ENCODE assay signal across 8 mouse cellular contexts in the genomic region with DNA sequence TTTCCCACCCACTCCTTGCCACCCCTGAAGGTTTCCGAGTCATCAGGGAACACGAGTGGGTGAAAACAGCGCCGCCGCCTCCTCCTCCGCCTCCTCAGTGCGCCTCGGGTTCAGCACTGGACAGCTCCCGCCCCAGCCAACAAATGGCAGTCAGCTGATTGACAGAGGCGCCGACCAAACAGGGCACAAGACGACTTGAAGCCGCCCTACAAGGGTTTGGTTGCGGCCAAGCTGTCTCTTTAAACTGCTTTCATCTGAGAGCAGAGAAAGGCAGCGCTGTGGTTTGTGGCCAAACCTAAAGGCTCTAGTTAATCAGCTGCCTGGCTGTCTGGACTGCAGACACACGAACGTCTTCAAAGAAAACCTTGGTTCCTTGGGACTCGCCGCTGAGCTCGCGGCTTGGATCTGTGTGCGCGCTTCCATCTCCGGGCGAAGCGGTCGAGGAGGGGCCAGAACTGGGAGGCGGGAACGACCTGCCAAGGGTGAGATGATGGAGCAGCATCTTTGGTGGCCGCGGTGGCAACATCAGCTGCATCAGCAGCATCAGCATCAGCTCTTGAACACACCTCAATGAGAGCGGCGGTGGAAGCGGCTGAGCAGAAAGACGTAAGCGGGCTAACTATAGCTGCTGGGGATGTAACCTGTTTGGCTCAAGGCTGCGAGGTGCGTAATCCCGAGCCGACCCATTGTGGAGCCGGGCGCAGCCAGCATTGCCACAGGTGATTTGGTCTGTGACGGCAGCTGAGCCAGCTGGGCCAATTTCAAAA. TPM values are rescaled to one million over a fixed set of nuclear protein-coding genes. Genes with fewer than 3 reads are reported as not detected.
A peak's percentile ranks its signal among the peaks of the same experiment; 100 is the strongest.
DNase-seq lines count a peak whose midpoint lies in the region; ATAC-seq lines count a peak whose summit lies in the region.

A gene (plus strand): TSS at position 198 of the 767 bp plus-strand sequence.

- peak within 1 kb of the TSS; percentile 70 for H3K9ac ChIP-seq in forebrain, embryonic 16.5 days (replicated peaks; ENCODE audit: low read depth, low read length)
- no peak within 1 kb of the TSS for H3K9ac ChIP-seq in liver, embryonic 13.5 days
- peak within 1 kb of the TSS; percentile 59 for H3K9ac ChIP-seq in neural tube, embryonic 15.5 days (replicated peaks)

- no peaks in the 10 kb centered on the region for H3K36me3 ChIP-seq in forebrain, embryonic 16.5 days (ENCODE audit: control insufficient read depth, insufficient read depth)
- no peaks in the 10 kb centered on the region for H3K36me3 ChIP-seq in liver, embryonic 13.5 days
- H3K36me3 ChIP-seq in neural tube, embryonic 15.5 days = no peaks in the 10 kb centered on the region

- peaks cover 16% of the 10 kb centered on the region for H3K4me1 ChIP-seq in forebrain, embryonic 16.5 days (replicated peaks; ENCODE audit: control insufficient read depth, insufficient read depth, low read length)
- no peaks in the 10 kb centered on the region for H3K4me1 ChIP-seq in liver, embryonic 13.5 days (replicated peaks)
- peaks cover 29% of the 10 kb centered on the region for H3K4me1 ChIP-seq in neural tube, embryonic 15.5 days

- H3K27ac ChIP-seq in forebrain, embryonic 16.5 days (ENCODE audit: low read length) = peak within 1 kb of the TSS; percentile 76
- no peak within 1 kb of the TSS for H3K27ac ChIP-seq in liver, embryonic 13.5 days
- peak within 1 kb of the TSS; percentile 87 for H3K27ac ChIP-seq in neural tube, embryonic 15.5 days (replicated peaks)

- DNase-seq in ES-CJ7 (ENCODE audit: low read depth, low spot score) = peak; percentile 91
- peak; percentile 95 for DNase-seq in cerebellum, adult 11-12 months
- peak; percentile 2 for DNase-seq in heart, postnatal 25 days (ENCODE audit: low spot score)
- peak; percentile 96 to 97 for DNase-seq in kidney, postnatal 4 days
- peak; percentile 19 for DNase-seq in liver, embryonic 13.5 days
- peak; percentile 32 for DNase-seq in urinary bladder, postnatal 10 days (ENCODE audit: low spot score)

- H3K4me3 ChIP-seq in forebrain, embryonic 16.5 days (replicated peaks; ENCODE audit: low read length) = peak within 1 kb of the TSS; percentile 75
- H3K4me3 ChIP-seq in liver, embryonic 13.5 days (replicated peaks) = no peak within 1 kb of the TSS
- H3K4me3 ChIP-seq in neural tube, embryonic 15.5 days (replicated peaks) = peak within 1 kb of the TSS; percentile 62

- H3K9me3 ChIP-seq in forebrain, embryonic 16.5 days (ENCODE audit: control insufficient read depth, low read length) = no peaks in the 10 kb centered on the region
- no peaks in the 10 kb centered on the region for H3K9me3 ChIP-seq in liver, embryonic 13.5 days (replicated peaks)
- H3K9me3 ChIP-seq in neural tube, embryonic 15.5 days (replicated peaks) = no peaks in the 10 kb centered on the region

- peak within 1 kb of the TSS; percentile 95 for H3K4me2 ChIP-seq in forebrain, embryonic 16.5 days (ENCODE audit: low read length)
- peak within 1 kb of the TSS; percentile 39 for H3K4me2 ChIP-seq in liver, embryonic 13.5 days
- peak within 1 kb of the TSS; percentile 74 for H3K4me2 ChIP-seq in neural tube, embryonic 15.5 days

- under 1% methylated on average over 43 of the region's 43 CpGs for WGBS in forebrain, embryonic 16.5 days
- 6% methylated on average over 43 of the region's 43 CpGs for WGBS in liver, embryonic 13.5 days (ENCODE audit: insufficient replicate concordance)
- WGBS in neural tube, embryonic 15.5 days = 2% methylated on average over 43 of the region's 43 CpGs

- intact Hi-C loops in heart, postnatal 25 days (cut with DNase I) = no loop called here

- ATAC-seq in forebrain, embryonic 16.5 days = peak; percentile 99
- 0 out of 2 replicates have a peak, but pooled peaks have one; percentile 45 for ATAC-seq in liver, embryonic 13.5 days (ENCODE audit: low read depth)
- peak; percentile 98 for ATAC-seq in neural tube, embryonic 15.5 days (ENCODE audit: low FRiP score)

- peaks cover 13% of the 10 kb centered on the region for H3K27me3 ChIP-seq in forebrain, embryonic 16.5 days (replicated peaks; ENCODE audit: control insufficient read depth, insufficient read depth, low read length)
- H3K27me3 ChIP-seq in liver, embryonic 13.5 days = peaks cover 21% of the 10 kb centered on the region
- H3K27me3 ChIP-seq in neural tube, embryonic 15.5 days (replicated peaks) = peaks cover 11% of the 10 kb centered on the region

RNA-seq across cellular contexts. Expression of the gene that starts here (rescaled TPM):
- 1.6 and 2.4 TPM in 2 replicates for polyA plus RNA-seq in forebrain, embryonic 16.5 days (2015; fragmentation: Nextera tagmentation; extraction: Ambion mirVana)
- total RNA-seq in heart, postnatal 25 days (2021) = under 1 TPM; 0.05 to 0.08 TPM
- polyA plus RNA-seq in liver, embryonic 13.5 days (2015; fragmentation: Nextera tagmentation; extraction: Ambion mirVana) = not detected in 2 replicates
- polyA plus RNA-seq in neural tube, embryonic 15.5 days (2015; fragmentation: Nextera tagmentation; extraction: Ambion mirVana) = 3.8 and 4.8 TPM in 2 replicates

Comparison
In these comparisons a context has a peak if more than half of its experiments do, and no peak if none do; other contexts are left out.
1. Peak in DNase-seq in heart, postnatal 25 days; RNA of the gene not detected or under 1 TPM.
2. Peak in DNase-seq, ATAC-seq and H3K4me2 ChIP-seq in liver, embryonic 13.5 days; RNA of the gene not detected or under 1 TPM.
3. DNase-seq: peak in every context shown above with its lines; median percentile 96 in kidney, postnatal 4 days; 95 in cerebellum, adult 11-12 months; 91 in ES-CJ7; 32 in urinary bladder, postnatal 10 days; 19 in liver, embryonic 13.5 days; 2 in heart, postnatal 25 days.
4. ATAC-seq: peak in every context shown above with its lines; median percentile 99 in forebrain, embryonic 16.5 days; 98 in neural tube, embryonic 15.5 days; 45 in liver, embryonic 13.5 days.
5. H3K4me2 ChIP-seq: peak in every context shown above with its lines; median percentile 95 in forebrain, embryonic 16.5 days; 74 in neural tube, embryonic 15.5 days; 39 in liver, embryonic 13.5 days.